Mouse (Mus musculus) adrenal gland (tissue): ENCODE data around the gene Prcc.
"Not testable (repeated sequence)": the region's sequence is repeated elsewhere in the genome, so short reads cannot be mapped to it uniquely, and the experiment has no call there.

Experiments used
- intact Hi-C: fragments of 180-260 bp; cut with DNase I; formaldehyde crosslinking; loops from one replicate; pipeline ENCODE4 v1.15.1; 2025

Prcc gene

GRCm38 (mm10) chr3:87906981-87907857, 21.8 kb upstream of the Prcc start:
- intact Hi-C loops = no loop called here

- intact Hi-C loops = no loop called here
Measured at GRCm38 (mm10) chr3:87906601-87906980, 21.2 kb upstream of the Prcc start.

GRCm38 (mm10) chr3:87905880-87906485, 20.6 kb upstream of the Prcc start, which contains the start of gene Hdgf:
Gene Hdgf, plus strand, starts transcription at chr3:87906321.
- intact Hi-C loops = no loop called here

DNA sequence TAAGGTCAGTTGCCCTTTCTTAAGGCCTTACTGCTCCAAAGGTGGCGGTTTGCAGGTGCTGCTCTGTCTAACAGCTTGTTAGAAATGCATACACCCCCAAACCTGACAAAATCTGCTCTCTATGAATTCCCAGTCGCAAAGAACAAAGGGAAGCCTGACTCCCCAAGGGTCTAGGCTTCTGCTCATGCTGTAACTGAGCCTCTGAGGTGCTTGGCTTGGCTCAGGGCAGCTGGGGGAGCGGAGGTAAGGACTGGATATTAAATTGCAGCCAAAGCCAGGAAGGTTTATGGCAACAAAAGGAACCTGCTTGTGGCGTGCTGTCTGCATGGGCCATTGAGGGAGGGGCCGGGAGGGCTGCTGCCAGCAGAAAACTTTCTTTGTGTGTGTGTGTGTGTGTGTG, 18.4 kb upstream of the Prcc start:
- intact Hi-C loops = no loop called here

GRCm38 (mm10) chr3:87901959-87902358, 16.6 kb upstream of the Prcc start:
- intact Hi-C loops = not testable (repeated sequence)

DNA sequence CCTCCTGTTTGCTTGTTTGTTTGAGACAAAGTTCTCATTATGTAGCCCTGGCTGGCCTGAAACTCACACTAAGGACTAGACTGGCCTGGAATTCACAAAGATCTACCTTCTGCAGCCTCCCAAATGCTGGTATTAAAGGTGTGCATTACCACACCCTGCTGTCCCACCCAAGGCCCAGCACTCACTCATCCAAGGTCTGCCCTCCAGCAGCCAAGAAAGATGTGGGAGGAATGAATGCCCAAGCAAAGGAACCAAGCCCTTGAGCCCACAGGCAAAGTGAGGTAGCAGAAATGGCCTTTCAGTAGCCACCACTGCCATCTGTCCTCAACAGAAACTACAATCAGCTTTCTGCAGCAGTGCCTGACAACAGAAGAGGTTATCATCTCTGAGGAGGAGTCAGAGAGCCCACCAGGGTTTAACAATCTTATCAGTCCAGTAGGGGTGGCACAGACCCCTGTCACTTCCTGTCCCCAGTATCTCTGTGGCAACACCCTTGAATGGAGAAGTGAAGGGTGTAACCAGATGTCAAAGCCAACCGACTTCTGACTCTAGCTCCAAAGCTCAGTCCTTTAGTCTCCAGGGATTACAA, 15.7 kb upstream of the Prcc start:
- intact Hi-C loops = no loop called here

DNA sequence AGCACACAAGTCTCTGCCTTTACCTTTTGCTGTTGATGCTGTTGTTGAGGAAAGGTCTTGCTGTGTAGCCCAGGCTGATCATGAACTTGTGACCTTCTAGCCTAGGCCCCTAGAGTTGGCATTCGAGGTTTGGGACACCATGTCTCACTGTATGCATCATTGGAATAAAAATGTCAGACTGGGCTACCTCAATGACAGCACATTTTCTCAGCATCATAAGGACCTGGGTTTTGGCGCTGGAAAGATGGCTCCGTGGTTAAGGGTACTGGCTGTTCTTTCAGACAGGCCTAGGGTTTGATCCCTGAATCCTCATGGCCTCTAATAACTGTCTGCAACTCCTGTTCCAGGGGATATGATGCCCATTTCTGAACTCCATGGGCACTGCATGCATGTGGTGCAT, 14.4 kb upstream of the Prcc start:
- intact Hi-C loops = no loop called here

DNA sequence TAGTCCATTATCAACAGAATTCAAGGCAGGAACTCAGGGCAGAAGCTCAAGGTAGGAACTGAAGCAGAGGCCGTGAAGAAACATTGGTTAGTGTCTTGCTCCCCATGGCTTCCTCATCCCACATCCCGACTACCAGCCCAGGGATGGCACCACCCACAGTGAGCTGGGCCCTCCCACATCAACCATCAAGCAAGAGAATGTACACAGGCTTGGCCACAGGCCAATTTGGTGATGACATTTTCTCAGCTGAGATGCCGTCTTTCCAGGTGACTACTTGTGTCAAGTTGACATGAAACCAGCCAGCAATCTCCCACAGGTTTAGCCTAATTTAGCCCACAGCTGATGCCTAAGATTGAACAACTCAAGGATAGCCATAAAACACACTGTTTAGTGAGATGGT, 13.9 kb upstream of the Prcc start:
- intact Hi-C loops = no loop called here

DNA sequence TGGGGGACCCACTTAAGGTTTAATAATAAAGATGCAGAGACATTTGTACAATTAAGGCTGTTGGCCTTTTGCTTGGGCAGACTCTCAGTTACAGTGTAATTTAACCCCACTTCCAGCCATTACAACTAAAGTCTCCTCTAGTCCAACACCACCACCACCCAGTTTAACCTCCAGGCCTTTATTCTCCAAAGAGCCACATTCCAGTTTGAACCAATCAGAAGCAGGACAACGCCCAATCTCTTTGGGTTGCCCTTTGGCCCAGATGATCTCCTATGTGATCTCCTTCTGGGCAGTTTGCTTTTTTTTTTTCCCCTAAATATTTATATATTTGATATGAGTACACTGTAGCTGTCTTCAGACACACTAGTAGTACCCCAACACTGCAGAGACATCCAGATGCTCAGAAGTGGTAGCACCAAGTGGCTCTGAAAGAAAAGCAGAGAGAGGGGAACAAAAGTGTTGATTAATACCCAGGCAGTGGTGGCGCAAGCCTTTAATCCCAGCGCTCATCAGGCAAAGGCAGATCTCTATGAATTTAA, 8.0 kb upstream of the Prcc start:
- intact Hi-C loops = no loop called here

DNA sequence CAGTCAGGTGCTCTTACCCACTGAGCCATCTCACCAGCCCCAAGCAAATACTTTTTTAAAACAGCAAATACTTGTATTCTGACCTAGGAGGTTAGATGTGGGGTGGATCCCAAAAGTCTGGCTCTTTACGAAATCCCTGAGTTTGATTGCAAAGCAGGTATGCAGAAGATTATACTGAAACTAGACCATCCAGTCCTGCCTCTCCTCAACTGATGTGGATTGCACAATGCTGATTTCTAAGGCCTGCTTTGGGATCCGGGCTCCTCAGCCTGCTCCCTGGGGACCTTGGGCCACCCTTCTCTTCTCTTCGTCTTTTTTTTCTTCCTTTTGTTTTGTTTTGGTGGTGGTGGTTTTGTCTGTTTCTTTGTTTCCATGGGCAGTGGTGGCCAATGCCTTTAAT, 6.1 kb upstream of the Prcc start:
- intact Hi-C loops = no loop called here

- intact Hi-C loops = not testable (repeated sequence)
Measured at GRCm38 (mm10) chr3:87887400-87887799, 2.0 kb upstream of the Prcc start.

GRCm38 (mm10) chr3:87886416-87886815, 1.0 kb upstream of the Prcc start:
- intact Hi-C loops = no loop called here

- intact Hi-C loops = no loop called here
Measured at GRCm38 (mm10) chr3:87886004-87886365, 577 bp upstream of the Prcc start.

DNA sequence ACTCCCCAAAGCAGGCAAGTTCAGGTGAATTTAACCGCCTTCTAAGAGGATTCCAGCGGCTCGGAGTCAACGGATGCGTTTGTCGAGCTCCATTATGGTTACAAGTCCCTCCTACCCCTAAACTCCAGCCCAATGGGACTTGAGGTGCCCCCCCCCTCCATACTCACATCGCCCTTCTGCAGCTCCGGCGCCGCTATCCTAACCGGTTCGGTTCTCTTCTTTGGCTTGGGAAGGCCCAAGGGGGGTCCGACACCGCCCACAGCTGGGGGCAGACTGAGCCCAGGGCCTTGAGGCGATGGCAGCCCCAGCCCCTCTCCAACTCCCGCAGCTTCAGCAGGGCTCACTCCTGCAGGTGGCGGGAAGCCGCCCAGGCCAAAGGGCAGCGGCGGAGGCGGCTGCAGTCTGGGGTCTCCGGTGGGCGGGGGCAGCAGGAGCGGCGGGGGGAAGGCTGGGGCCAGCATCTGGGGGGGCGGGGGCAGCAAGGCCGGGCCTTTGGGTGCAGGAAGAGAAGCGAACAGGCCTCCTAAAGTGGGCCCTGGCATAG, 628 bp downstream of the Prcc start:
- intact Hi-C loops = no loop called here

DNA sequence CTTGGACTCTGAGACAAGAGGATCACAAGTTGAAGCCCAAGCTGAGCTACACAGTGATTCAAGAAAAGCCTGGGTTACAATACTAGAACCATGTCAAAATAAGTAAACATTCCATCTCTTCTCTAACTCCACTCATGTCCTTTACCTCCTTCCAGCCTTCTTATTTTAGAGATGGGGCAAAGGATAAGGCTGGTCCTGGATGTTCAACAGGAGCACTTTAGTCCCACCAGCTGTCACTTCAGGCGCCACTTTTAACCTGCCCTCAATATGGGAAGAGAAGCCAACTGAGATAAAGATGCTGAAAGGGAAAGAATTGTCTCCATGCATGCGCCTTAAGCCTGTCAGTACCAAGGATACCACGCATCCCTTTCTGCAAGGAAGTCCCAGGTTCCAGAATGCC, 1.1 kb downstream of the Prcc start:
- intact Hi-C loops = no loop called here

GRCm38 (mm10) chr3:87877730-87878129, 7.7 kb downstream of the Prcc start:
- intact Hi-C loops = no loop called here

DNA sequence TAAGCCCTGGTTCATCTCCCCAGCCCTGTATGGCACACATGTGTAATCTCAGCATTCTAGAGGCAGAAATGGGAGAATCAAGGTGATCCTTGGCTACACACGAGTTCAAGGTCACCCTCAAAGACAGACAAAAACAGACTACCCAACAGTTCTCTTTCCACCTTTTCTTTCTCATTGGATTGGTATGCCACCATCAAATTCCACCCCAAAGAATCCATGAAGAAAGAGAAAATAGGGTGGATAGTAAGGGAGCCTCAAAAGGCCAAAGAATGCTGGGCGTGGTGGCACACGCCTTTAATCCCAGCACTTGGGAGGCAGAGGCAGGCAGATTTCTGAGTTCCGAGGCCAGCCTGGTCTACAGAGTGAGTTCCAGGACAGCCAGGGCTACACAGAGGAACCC, 21.3 kb downstream of the Prcc start:
- intact Hi-C loops = not testable (repeated sequence)

DNA sequence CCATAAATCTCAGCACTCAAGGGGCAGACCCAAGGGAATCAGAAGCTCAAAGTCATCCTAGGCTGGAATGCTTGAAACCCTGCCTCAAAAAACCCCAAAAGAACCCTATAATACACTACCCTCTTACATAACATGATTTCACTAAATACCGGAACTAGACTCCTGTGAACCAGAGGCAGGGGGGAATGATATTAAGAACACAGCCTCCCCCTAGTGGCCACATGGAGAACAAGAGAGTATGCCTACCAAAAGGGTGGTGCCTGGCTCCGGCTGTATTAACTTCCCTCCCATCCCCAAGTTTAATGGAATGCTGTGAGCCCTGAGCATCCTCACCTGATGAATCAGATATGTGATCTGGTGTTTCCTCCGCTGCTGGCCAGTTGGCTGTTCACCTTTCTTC, 25.6 kb downstream of the Prcc start:
- intact Hi-C loops = no loop called here

DNA sequence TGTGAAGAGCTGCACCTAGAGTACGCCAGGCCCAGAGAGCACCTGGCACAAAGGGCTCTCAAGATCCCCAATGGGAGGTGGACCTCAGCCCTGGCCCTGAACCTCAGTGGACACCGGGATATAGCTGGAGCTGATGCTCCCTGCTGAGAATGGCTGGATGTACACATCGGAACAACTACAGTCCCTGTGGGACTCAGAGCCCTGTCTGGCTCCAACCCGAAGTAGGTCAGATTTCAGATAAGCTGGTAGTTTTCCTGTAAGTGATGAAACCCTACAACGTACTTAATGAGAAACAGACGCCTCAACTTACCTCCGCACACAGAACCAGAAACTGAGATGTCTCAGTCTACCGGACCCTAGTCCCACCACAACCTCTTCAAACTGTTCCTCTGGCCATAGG, 27.7 kb downstream of the Prcc start:
- intact Hi-C loops = no loop called here

- intact Hi-C loops = no loop called here
Measured at GRCm38 (mm10) chr3:87855936-87856335, 29.5 kb downstream of the Prcc start.

GRCm38 (mm10) chr3:87854795-87855568, 30.4 kb downstream of the Prcc start:
- intact Hi-C loops = no loop called here
